Comparison of ENCODE assay signal across 12 mouse cellular contexts in genomic region chr12:118569811-118570210, GRCm38 (mm10).
DNase-seq lines count a peak whose midpoint lies in the region; ATAC-seq and TF ChIP-seq lines count a peak whose summit lies in the region.
"Had no signal": no experiment of that assay in that cellular context is flagged by ENCODE, and none has a peak within 500 bp of the region (broad histone marks: within the 10 kb centered on the region; RNA-seq: fewer than 3 reads in every experiment).

No protein-coding gene starts in this region.

- no peaks in the 10 kb centered on the region for H3K9me3 ChIP-seq in embryonic facial prominence, embryonic 14.5 days (ENCODE audit: control insufficient read depth, low read length)
- no peaks in the 10 kb centered on the region for H3K9me3 ChIP-seq in embryonic facial prominence, embryonic 10.5 days
- H3K9me3 ChIP-seq in stomach, postnatal 0 days (ENCODE audit: control insufficient read depth, low read length) = no peaks in the 10 kb centered on the region
- H3K9me3 ChIP-seq: forebrain, embryonic 12.5 days had no signal

- 38% methylated on average over 2 of the region's 2 CpGs for WGBS in embryonic facial prominence, embryonic 14.5 days
- 83% methylated on average over 2 of the region's 2 CpGs for WGBS in embryonic facial prominence, embryonic 10.5 days
- WGBS in stomach, postnatal 0 days = 50% methylated on average over 2 of the region's 2 CpGs

- no peak overlapping the region for H3K4me3 ChIP-seq in embryonic facial prominence, embryonic 14.5 days (ENCODE audit: low read depth, low read length)
- H3K4me3 ChIP-seq in embryonic facial prominence, embryonic 10.5 days = no peak overlapping the region
- no peak overlapping the region for H3K4me3 ChIP-seq in stomach, postnatal 0 days (ENCODE audit: low read depth, low read length)
- H3K4me3 ChIP-seq: forebrain, embryonic 12.5 days; megakaryocyte, embryonic 14.5 days had no signal

- no peak for TF ChIP-seq CTCF in stomach, postnatal 0 days (IDR thresholded peaks at IDR 0.05; ENCODE audit: low read depth)

- no peak overlapping the region for H3K27ac ChIP-seq in embryonic facial prominence, embryonic 14.5 days (replicated peaks; ENCODE audit: low read depth, low read length)
- H3K27ac ChIP-seq in embryonic facial prominence, embryonic 10.5 days (replicated peaks) = no peak overlapping the region
- H3K27ac ChIP-seq in stomach, postnatal 0 days (replicated peaks) = no peak overlapping the region
- H3K27ac ChIP-seq: forebrain, embryonic 12.5 days had no signal

- H3K4me2 ChIP-seq in embryonic facial prominence, embryonic 14.5 days (ENCODE audit: low read depth, low read length) = no peak overlapping the region
- no peak overlapping the region for H3K4me2 ChIP-seq in stomach, postnatal 0 days (replicated peaks; ENCODE audit: low read depth)
- H3K4me2 ChIP-seq: forebrain, embryonic 12.5 days had no signal

- DNase-seq in embryonic facial prominence, embryonic 14.5 days (ENCODE audit: low spot score) = peak; percentile 79
- no peak for DNase-seq in embryonic facial prominence, embryonic 10.5 days (ENCODE audit: low spot score)
- DNase-seq in left cerebral cortex, adult 11 months (ENCODE audit: low spot score) = peak; percentile 7
- DNase-seq in left cerebral cortex, postnatal 36 days (ENCODE audit: low spot score in 2 of 2) = no peak
- DNase-seq in spleen, adult 12 weeks (ENCODE audit: low spot score) = no peak
- no peak for DNase-seq in stomach, postnatal 0 days (ENCODE audit: low spot score)
- DNase-seq: B cell, adult 2 months; cerebellum, postnatal 36 days had no signal

- intact Hi-C loops in left cerebral cortex, postnatal 36 days (cut with DNase I) = no loop called here

- no peaks in the 10 kb centered on the region; the same call in 1 of the 2 replicates for H3K27me3 ChIP-seq in embryonic facial prominence, embryonic 14.5 days (replicated peaks; ENCODE audit: control insufficient read depth, insufficient read depth, low read length)
- no peaks in the 10 kb centered on the region for H3K27me3 ChIP-seq in embryonic facial prominence, embryonic 10.5 days (replicated peaks; ENCODE audit: low read depth, poor library complexity, severe bottlenecking)
- no peaks in the 10 kb centered on the region for H3K27me3 ChIP-seq in stomach, postnatal 0 days (ENCODE audit: control insufficient read depth, insufficient read depth, low read length)
- H3K27me3 ChIP-seq: forebrain, embryonic 12.5 days had no signal

- no peaks in the 10 kb centered on the region for H3K36me3 ChIP-seq in embryonic facial prominence, embryonic 14.5 days (ENCODE audit: control insufficient read depth, insufficient read depth, low read length)
- H3K36me3 ChIP-seq in embryonic facial prominence, embryonic 10.5 days (replicated peaks) = no peaks in the 10 kb centered on the region
- no peaks in the 10 kb centered on the region for H3K36me3 ChIP-seq in stomach, postnatal 0 days (ENCODE audit: control insufficient read depth, insufficient read depth, low read length)
- H3K36me3 ChIP-seq: forebrain, embryonic 12.5 days had no signal

- peaks cover under 1% of the 10 kb centered on the region; the same call in 1 of the 2 replicates for H3K4me1 ChIP-seq in embryonic facial prominence, embryonic 14.5 days (ENCODE audit: control insufficient read depth, insufficient read depth, low read length)
- peaks cover under 1% of the 10 kb centered on the region; the same call in 1 of the 2 replicates for H3K4me1 ChIP-seq in embryonic facial prominence, embryonic 10.5 days
- H3K4me1 ChIP-seq in stomach, postnatal 0 days (replicated peaks; ENCODE audit: control insufficient read depth, insufficient read depth) = no peaks in the 10 kb centered on the region
- H3K4me1 ChIP-seq: megakaryocyte, embryonic 14.5 days had no signal

- ATAC-seq in embryonic facial prominence, embryonic 14.5 days (ENCODE audit: low read depth) = no peak
- ATAC-seq in granulocyte monocyte progenitor cell, adult 5-6 weeks (replicated peaks; ENCODE audit: poor library complexity, severe bottlenecking) = peak; percentile 99
- peak; percentile 90 for ATAC-seq in megakaryocyte, adult 5-6 weeks (ENCODE audit: poor library complexity, severe bottlenecking)
- no peak for ATAC-seq in stomach, postnatal 0 days (ENCODE audit: low FRiP score, low TSS enrichment)

- no peak for TF ChIP-seq EP300 in stomach, postnatal 0 days (optimal IDR thresholded peaks at IDR 0.05)

- no peak overlapping the region for H3K9ac ChIP-seq in embryonic facial prominence, embryonic 14.5 days (ENCODE audit: low read depth, low read length)
- H3K9ac ChIP-seq in stomach, postnatal 0 days (ENCODE audit: low read length) = no peak overlapping the region
- H3K9ac ChIP-seq: forebrain, embryonic 12.5 days had no signal

Comparison
In these comparisons a context has a peak if more than half of its experiments do, and no peak if none do; other contexts are left out.
1. DNase-seq: peak in embryonic facial prominence, embryonic 14.5 days (single experiment) and left cerebral cortex, adult 11 months (single experiment); none in embryonic facial prominence, embryonic 10.5 days (single experiment), left cerebral cortex, postnatal 36 days (0 of 2), spleen, adult 12 weeks (single experiment) and stomach, postnatal 0 days (single experiment).
2. ATAC-seq: peak in granulocyte monocyte progenitor cell, adult 5-6 weeks (single experiment) and megakaryocyte, adult 5-6 weeks (single experiment); none in embryonic facial prominence, embryonic 14.5 days (single experiment) and stomach, postnatal 0 days (single experiment).